Mouse (Mus musculus): Measurements from ENCODE around the gene Mapk9. TPM values are rescaled to one million over a fixed set of nuclear protein-coding genes. Genes with fewer than 3 reads are reported as not detected.

The Mapk9 gene
- total and polyA plus RNA-seq, 3 experiments = 7.8 to 47.9 (median 39.1) TPM

DNA sequence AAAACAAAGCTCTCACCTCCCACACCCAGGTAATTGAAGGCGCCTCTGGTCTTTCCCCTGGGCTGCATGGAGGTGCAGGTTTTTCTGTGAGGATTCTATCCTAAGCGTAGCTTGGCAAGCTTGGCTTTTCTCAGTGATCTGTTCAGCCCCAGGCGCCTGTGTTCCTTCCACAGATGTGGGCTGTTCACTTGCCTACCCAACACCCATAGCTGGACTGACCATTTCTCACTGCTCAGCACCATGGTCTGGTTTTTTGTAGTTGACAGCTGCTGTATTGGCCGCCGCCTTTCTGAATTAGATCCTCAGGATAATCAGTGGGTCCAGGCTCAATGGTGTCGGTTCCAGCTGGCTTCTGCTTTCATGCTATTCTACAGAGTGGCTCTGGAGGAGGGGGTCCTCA lies 81.1 kb downstream of the Mapk9 start:
- no peak for DNase-seq (ENCODE audit: low spot score)
- H3K4me3 ChIP-seq (ENCODE audit: low read depth, low read length) = no peak overlapping the region
- no peaks in the 10 kb centered on the region for H3K4me1 ChIP-seq (ENCODE audit: insufficient read depth, low read depth, low read length)
- H3K9me3 ChIP-seq (replicated peaks) = no peaks in the 10 kb centered on the region
- TF ChIP-seq POLR2AphosphoS5 (IDR thresholded peaks at IDR 0.05; ENCODE audit: insufficient replicate concordance, low read depth, low read length) (no peak), CTCF (IDR thresholded peaks at IDR 0.05; ENCODE audit: low read depth, low read length) (no peak), GATA1 (IDR thresholded peaks at IDR 0.05; ENCODE audit: borderline replicate concordance, low read length) (no peak), GATA2 (IDR thresholded peaks at IDR 0.05; ENCODE audit: borderline replicate concordance, low read depth, low read length) (no peak), TAL1 (conservative IDR thresholded peaks at IDR 0.05; ENCODE audit: low read depth, low read length) (no peak)
- ATAC-seq (ENCODE audit: extremely low read depth, insufficient number of reproducible peaks, low FRiP score, poor library complexity, severe bottlenecking) = no peak
- peaks cover 53% of the 10 kb centered on the region for H3K27me3 ChIP-seq (ENCODE audit: insufficient read depth, low read length)
- H3K36me3 ChIP-seq (replicated peaks) = no peaks in the 10 kb centered on the region

GRCm38 (mm10) chr11:49931037-49931625 lies 84.6 kb downstream of the Mapk9 start:
- H3K4me1 ChIP-seq (ENCODE audit: insufficient read depth, low read depth, low read length) = no peaks in the 10 kb centered on the region
- no peak for TF ChIP-seq TAL1 (conservative IDR thresholded peaks at IDR 0.05; ENCODE audit: low read depth, low read length)
- no peak for TF ChIP-seq GATA2 (IDR thresholded peaks at IDR 0.05; ENCODE audit: borderline replicate concordance, low read depth, low read length)
- TF ChIP-seq CTCF (IDR thresholded peaks at IDR 0.05; ENCODE audit: low read depth, low read length) = no peak
- TF ChIP-seq GATA1 (IDR thresholded peaks at IDR 0.05; ENCODE audit: borderline replicate concordance, low read length) = no peak
- TF ChIP-seq POLR2AphosphoS5 (IDR thresholded peaks at IDR 0.05; ENCODE audit: insufficient replicate concordance, low read depth, low read length) = no peak
- H3K36me3 ChIP-seq (replicated peaks) = no peaks in the 10 kb centered on the region
- DNase-seq (ENCODE audit: low spot score) (no peak), ATAC-seq (ENCODE audit: extremely low read depth, insufficient number of reproducible peaks, low FRiP score, poor library complexity, severe bottlenecking) (no peak)
- no peaks in the 10 kb centered on the region for H3K9me3 ChIP-seq (replicated peaks)
- H3K27me3 ChIP-seq (ENCODE audit: insufficient read depth, low read length) = peaks cover 61% of the 10 kb centered on the region
- no peak overlapping the region for H3K4me3 ChIP-seq (ENCODE audit: low read depth, low read length)

- Histone ChIP-seq H3K4me1 (ENCODE audit: insufficient read depth, low read depth, low read length) (no peaks in the 10 kb centered on the region), H3K4me3 (ENCODE audit: low read depth, low read length) (no peak overlapping the region), H3K9me3 (replicated peaks) (no peaks in the 10 kb centered on the region), H3K27me3 (ENCODE audit: insufficient read depth, low read length) (peaks cover 66% of the 10 kb centered on the region), H3K36me3 (replicated peaks) (no peaks in the 10 kb centered on the region)
- DNase-seq (ENCODE audit: low spot score) (no peak), ATAC-seq (ENCODE audit: extremely low read depth, insufficient number of reproducible peaks, low FRiP score, poor library complexity, severe bottlenecking) (no peak)
- TF ChIP-seq TAL1 (conservative IDR thresholded peaks at IDR 0.05; ENCODE audit: low read depth, low read length) = no peak
- no peak for TF ChIP-seq GATA1 (IDR thresholded peaks at IDR 0.05; ENCODE audit: borderline replicate concordance, low read length)
- TF ChIP-seq CTCF (IDR thresholded peaks at IDR 0.05; ENCODE audit: low read depth, low read length) = no peak
- TF ChIP-seq POLR2AphosphoS5 (IDR thresholded peaks at IDR 0.05; ENCODE audit: insufficient replicate concordance, low read depth, low read length) = no peak
- TF ChIP-seq GATA2 (IDR thresholded peaks at IDR 0.05; ENCODE audit: borderline replicate concordance, low read depth, low read length) = no peak
Observed at GRCm38 (mm10) chr11:49931853-49932252, 85.3 kb downstream of the Mapk9 start.

DNA sequence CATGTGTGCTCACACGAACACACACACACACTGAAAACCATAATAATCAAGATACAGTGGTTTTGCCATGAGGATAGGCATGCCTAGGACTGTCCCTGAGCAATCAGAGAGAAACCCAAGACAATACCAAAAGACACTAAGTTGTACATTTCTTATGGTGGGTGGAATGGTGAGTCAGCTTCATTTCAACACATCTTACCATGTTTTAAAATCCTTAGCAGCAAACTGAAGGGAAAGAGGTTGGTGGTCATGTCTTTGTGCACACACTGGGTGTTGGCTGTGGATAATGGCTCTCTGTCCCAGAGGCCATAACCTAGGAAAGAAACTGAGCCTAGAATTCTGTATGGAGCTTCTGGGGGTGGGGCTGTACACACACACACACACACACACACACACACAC lies 87.3 kb downstream of the Mapk9 start:
- ATAC-seq (ENCODE audit: extremely low read depth, insufficient number of reproducible peaks, low FRiP score, poor library complexity, severe bottlenecking) = no peak
- Histone ChIP-seq H3K36me3 (replicated peaks) (no peaks in the 10 kb centered on the region), H3K9me3 (replicated peaks) (no peaks in the 10 kb centered on the region), H3K4me3 (ENCODE audit: low read depth, low read length) (no peak overlapping the region), H3K27me3 (ENCODE audit: insufficient read depth, low read length) (peaks cover 65% of the 10 kb centered on the region), H3K4me1 (ENCODE audit: insufficient read depth, low read depth, low read length) (no peaks in the 10 kb centered on the region)
- DNase-seq (ENCODE audit: low spot score) = no peak
- TF ChIP-seq GATA1 (IDR thresholded peaks at IDR 0.05; ENCODE audit: borderline replicate concordance, low read length) = no peak
- no peak for TF ChIP-seq GATA2 (IDR thresholded peaks at IDR 0.05; ENCODE audit: borderline replicate concordance, low read depth, low read length)
- TF ChIP-seq CTCF (IDR thresholded peaks at IDR 0.05; ENCODE audit: low read depth, low read length) = no peak

GRCm38 (mm10) chr11:49934322-49934721 lies 87.8 kb downstream of the Mapk9 start:
- Histone ChIP-seq H3K9me3 (replicated peaks) (no peaks in the 10 kb centered on the region), H3K27me3 (ENCODE audit: insufficient read depth, low read length) (peaks cover 65% of the 10 kb centered on the region), H3K36me3 (replicated peaks) (no peaks in the 10 kb centered on the region), H3K4me3 (ENCODE audit: low read depth, low read length) (no peak overlapping the region), H3K4me1 (ENCODE audit: insufficient read depth, low read depth, low read length) (no peaks in the 10 kb centered on the region)
- ATAC-seq (ENCODE audit: extremely low read depth, insufficient number of reproducible peaks, low FRiP score, poor library complexity, severe bottlenecking) (no peak), DNase-seq (ENCODE audit: low spot score) (no peak)
- no peak for TF ChIP-seq TAL1 (conservative IDR thresholded peaks at IDR 0.05; ENCODE audit: low read depth, low read length)
- no peak for TF ChIP-seq CTCF (IDR thresholded peaks at IDR 0.05; ENCODE audit: low read depth, low read length)
- no peak for TF ChIP-seq GATA1 (IDR thresholded peaks at IDR 0.05; ENCODE audit: borderline replicate concordance, low read length)

Other genes starting within 250 kb of the Mapk9 start
- gene Flt4, start 237.5 kb upstream of the Mapk9 start, total RNA-seq (2014; fragmentation: Nextera tagmentation) = 0.15 and 0.44 TPM in 2 replicates
- under 0.01 and 0.12 TPM in 2 replicates for gene Flt4, start 237.5 kb upstream of the Mapk9 start, total RNA-seq (2017)
- gene Flt4, start 237.5 kb upstream of the Mapk9 start, polyA plus RNA-seq (2012) = 0.02 TPM in 2 replicates
- not detected in 2 replicates for gene Scgb3a1, start 183.1 kb upstream of the Mapk9 start, total RNA-seq (2014; fragmentation: Nextera tagmentation)
- gene Scgb3a1, start 183.1 kb upstream of the Mapk9 start, total RNA-seq (2017) = not detected in 2 replicates
- gene Scgb3a1, start 183.1 kb upstream of the Mapk9 start, polyA plus RNA-seq (2012) = not detected in 2 replicates
- 155 and 165 TPM in 2 replicates for gene Cnot6, start 134.0 kb upstream of the Mapk9 start, total RNA-seq (2014; fragmentation: Nextera tagmentation)
- 84.5 and 93.8 TPM in 2 replicates for gene Cnot6, start 134.0 kb upstream of the Mapk9 start, total RNA-seq (2017)
- 44.0 and 61.0 TPM in 2 replicates for gene Cnot6, start 134.0 kb upstream of the Mapk9 start, polyA plus RNA-seq (2012)
- not detected in 2 replicates for gene Gfpt2, start 52.6 kb upstream of the Mapk9 start, total RNA-seq (2014; fragmentation: Nextera tagmentation)
- 0.22 and 0.23 TPM in 2 replicates for gene Gfpt2, start 52.6 kb upstream of the Mapk9 start, total RNA-seq (2017)
- not detected in 2 replicates for gene Gfpt2, start 52.6 kb upstream of the Mapk9 start, polyA plus RNA-seq (2012)
- gene Rasgef1c, start 55.1 kb downstream of the Mapk9 start, total RNA-seq (2014; fragmentation: Nextera tagmentation) = not detected in 2 replicates
- 0.05 and 0.06 TPM in 2 replicates for gene Rasgef1c, start 55.1 kb downstream of the Mapk9 start, total RNA-seq (2017)
- not detected in 2 replicates for gene Rasgef1c, start 55.1 kb downstream of the Mapk9 start, polyA plus RNA-seq (2012)
- 195 and 199 TPM in 2 replicates for gene Rnf130, start 178.6 kb downstream of the Mapk9 start, total RNA-seq (2014; fragmentation: Nextera tagmentation)
- gene Rnf130, start 178.6 kb downstream of the Mapk9 start, total RNA-seq (2017) = 225 and 240 TPM in 2 replicates
- 80.8 and 103 TPM in 2 replicates for gene Rnf130, start 178.6 kb downstream of the Mapk9 start, polyA plus RNA-seq (2012)

Measured in G1E (cell line).